Mouse (Mus musculus): ENCODE measurements around the gene Mkln1.

DNA sequence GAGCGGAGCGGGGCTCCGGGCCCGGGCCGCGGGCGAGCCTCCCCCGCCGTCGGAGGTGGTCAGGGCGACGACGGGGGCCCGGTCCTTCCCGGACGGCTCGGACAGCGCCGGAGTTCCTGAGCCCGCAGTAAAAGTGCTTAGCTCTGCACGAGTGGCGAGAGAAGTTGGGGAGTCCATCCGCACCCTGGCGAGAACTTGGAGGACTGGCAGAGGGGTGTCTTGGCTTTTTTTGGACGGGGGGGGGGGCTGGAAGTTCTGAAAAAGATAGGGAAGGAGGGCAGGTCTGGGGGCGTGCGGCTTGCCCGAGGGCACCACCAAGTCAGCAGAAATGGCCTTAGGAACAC is 643 bp downstream of the Mkln1 start:
- TF ChIP-seq EP300 (IDR thresholded peaks at IDR 0.05; ENCODE audit: low read depth) (no peak), CTCF (IDR thresholded peaks at IDR 0.05; ENCODE audit: low read depth) (no peak)

All from heart, postnatal 0 days (tissue).